Mouse (Mus musculus) skeletal muscle tissue, adult 2 months (tissue): ENCODE data around the gene Best1.
"Not testable (repeated sequence)": the region's sequence is repeated elsewhere in the genome, so short reads cannot be mapped to it uniquely, and the experiment has no call there.

Experiments
- DNase-seq: peaks from one replicate; pipeline ENCODE4 v3.0.0-alpha.2; 2012; ENCODE audit warnings: low read depth, low spot score

Best1 gene

GRCm38 (mm10) chr19:9991304-9991703 is 10.1 kb downstream of the Best1 start:
- DNase-seq, result peak; percentile 69

- no peak for DNase-seq
Measured at GRCm38 (mm10) chr19:9989884-9990256, 11.6 kb downstream of the Best1 start.

GRCm38 (mm10) chr19:9989171-9989883 is 12.1 kb downstream of the Best1 start:
- no peak for DNase-seq

- no peak for DNase-seq
Measured at GRCm38 (mm10) chr19:9987593-9987992, 13.8 kb downstream of the Best1 start.

- no peak for DNase-seq
Measured at GRCm38 (mm10) chr19:9987192-9987591, 14.2 kb downstream of the Best1 start.

GRCm38 (mm10) chr19:9985900-9986421 is 15.5 kb downstream of the Best1 start:
- no peak for DNase-seq

GRCm38 (mm10) chr19:9985190-9985899 is 16.1 kb downstream of the Best1 start:
- DNase-seq, result no peak

GRCm38 (mm10) chr19:9984111-9985055 is 17.1 kb downstream of the Best1 start:
- no peak for DNase-seq

GRCm38 (mm10) chr19:9982852-9983542 is 18.4 kb downstream of the Best1 start:
- DNase-seq, result peak; percentile 73

- DNase-seq, result peak; percentile 99
Measured at GRCm38 (mm10) chr19:9982151-9982851, 19.1 kb downstream of the Best1 start.

GRCm38 (mm10) chr19:9981621-9982020 is 19.8 kb downstream of the Best1 start:
- DNase-seq, result no peak

- DNase-seq, result no peak
Measured at GRCm38 (mm10) chr19:9980258-9980657, 21.2 kb downstream of the Best1 start, which contains the start of gene Fth1. Gene Fth1, plus strand, starts transcription at chr19:9980598.

- no peak for DNase-seq
Measured at GRCm38 (mm10) chr19:9979156-9979555, 22.3 kb downstream of the Best1 start.

- peak; percentile 88 for DNase-seq
Measured at GRCm38 (mm10) chr19:9978431-9978951, 22.9 kb downstream of the Best1 start.

- DNase-seq, result no peak
Measured at GRCm38 (mm10) chr19:9977085-9977484, 24.3 kb downstream of the Best1 start.

- not testable (repeated sequence) for DNase-seq
Measured at GRCm38 (mm10) chr19:9974853-9975252, 26.6 kb downstream of the Best1 start.

GRCm38 (mm10) chr19:9968081-9968787 is 33.2 kb downstream of the Best1 start:
- DNase-seq, result no peak

GRCm38 (mm10) chr19:9966096-9966867 is 35.2 kb downstream of the Best1 start:
- no peak for DNase-seq
